Mouse (Mus musculus) kidney, embryonic 14.5 days (tissue): ENCODE data around the gene Epn1. TPM values are rescaled to one million over a fixed set of nuclear protein-coding genes. Genes with fewer than 3 reads are reported as not detected.

Source experiments
- ATAC-seq: fragments of 200-750 bp; cut with Nextera tagmentation; 2 replicates; pipeline ENCODE4 v1.8.0; 2017; ENCODE audit warnings: moderate number of reproducible peaks, mild to moderate bottlenecking, moderate TSS enrichment, moderate library complexity; ENCODE audit not compliant: low FRiP score, low TSS enrichment
- H3K27ac ChIP-seq: fragments of 300-500 bp; sonication (generic); 2 replicates; pipeline ENCODE4 v1.5.1; 2014; ENCODE audit warnings: low read depth, mild to moderate bottlenecking, low read length, moderate library complexity, mixed read lengths
- H3K27me3 ChIP-seq: fragments of 300-500 bp; sonication (generic); 2 replicates; pipeline ENCODE4 v1.6.1; 2014; ENCODE audit warnings: mild to moderate bottlenecking, low read length; ENCODE audit not compliant: control insufficient read depth, insufficient read depth
- H3K36me3 ChIP-seq: fragments of 300-500 bp; sonication (generic); 2 replicates; pipeline ENCODE4 v1.6.1; 2014; ENCODE audit warnings: low read length, mixed read lengths; ENCODE audit not compliant: control insufficient read depth, insufficient read depth
- H3K4me1 ChIP-seq: fragments of 300-500 bp; sonication (generic); 2 replicates; pipeline ENCODE4 v1.6.1; 2014; ENCODE audit warnings: low read length, mixed read lengths; ENCODE audit not compliant: control insufficient read depth, insufficient read depth
- H3K4me2 ChIP-seq: fragments of 300-500 bp; sonication (generic); replicated peaks from 2 replicates; pipeline ENCODE4 v1.6.1; 2014; ENCODE audit warnings: low read depth, mild to moderate bottlenecking, low read length
- H3K4me3 ChIP-seq: fragments of 300-500 bp; sonication (generic); 2 replicates; pipeline ENCODE4 v1.5.1; 2014; ENCODE audit warnings: mild to moderate bottlenecking, low read length
- H3K9ac ChIP-seq: fragments of 300-500 bp; sonication (generic); 2 replicates; pipeline ENCODE4 v1.6.1; 2014; ENCODE audit warnings: low read depth, mild to moderate bottlenecking, low read length, moderate library complexity
- H3K9me3 ChIP-seq: fragments of 300-500 bp; sonication (generic); 2 replicates; pipeline ENCODE4 v1.6.1; 2016; ENCODE audit warnings: low read length; ENCODE audit not compliant: control insufficient read depth
- WGBS: fragments of 180-500 bp; shearing (Covaris S2); extraction: QIAGEN DNeasy Blood & Tissue Kit; methylation state at CpG from one replicate; pipeline ENCODE4 v1.1.7; 2014; 5-methylcytosine and 5-hydroxymethylcytosine counted together
- polyA plus RNA-seq: library from polyadenylated mRNA; unstranded; fragments of >200 nt; fragmentation: Nextera tagmentation; extraction: Ambion mirVana; gene quantifications from 2 replicates; pipeline ENCODE4 v1.2.1, GENCODE M21; 2014

The Epn1 gene
- polyA plus RNA-seq: 53.2 and 63.8 TPM in 2 replicates

DNA sequence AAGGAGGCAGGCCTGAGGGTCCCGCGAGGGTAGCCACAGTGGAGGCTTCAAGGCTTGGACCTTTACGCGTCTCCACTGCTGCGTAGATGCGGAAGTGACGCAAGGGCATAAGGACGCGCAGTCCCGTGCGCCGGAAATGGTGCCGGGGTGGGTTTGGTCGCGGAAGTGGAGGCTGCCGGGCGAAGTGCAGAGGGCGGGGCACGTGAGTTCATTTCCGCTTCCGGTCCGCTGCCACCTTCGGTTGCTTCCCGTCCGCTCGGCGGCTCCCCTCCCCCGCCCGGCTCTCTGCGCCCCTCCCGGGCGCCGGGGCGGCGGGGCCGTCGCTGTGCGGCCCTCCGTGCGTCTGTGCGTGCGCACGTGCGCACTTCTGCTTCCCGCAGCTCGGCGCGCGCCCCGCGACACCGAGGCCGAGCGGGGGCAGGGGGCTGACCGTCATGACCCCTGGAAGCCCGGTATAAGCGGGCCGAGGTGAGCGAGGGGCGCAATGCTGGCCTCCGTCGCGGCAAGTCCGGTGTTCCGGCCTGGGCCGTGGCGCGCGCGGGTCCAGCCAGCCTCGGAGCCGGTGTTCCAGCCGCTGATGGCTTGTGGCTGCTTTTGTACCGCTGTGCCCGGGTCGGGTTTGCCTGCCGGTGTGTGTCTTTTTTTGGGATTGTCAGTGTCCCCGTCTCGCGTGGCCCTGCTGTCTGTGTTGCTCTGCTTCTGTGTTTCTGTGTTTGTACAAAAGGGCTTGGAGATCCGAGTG is at the start of gene Epn1:
TSS of gene Epn1 (plus strand) at position 226 of the 742 bp plus-strand sequence.
- Histone ChIP-seq H3K9me3 (no peaks in the 10 kb centered on the region), H3K9ac (peak within 1 kb of the TSS; percentile 97), H3K27me3 (no peaks in the 10 kb centered on the region), H3K4me2 (peak within 1 kb of the TSS; percentile 74), H3K36me3 (peaks cover 54% of the 10 kb centered on the region), H3K27ac (peak within 1 kb of the TSS; percentile 97), H3K4me3 (peak within 1 kb of the TSS; percentile 96), H3K4me1 (peaks cover 8% of the 10 kb centered on the region)
- under 1% methylated on average over 69 of the region's 81 CpGs for WGBS
- ATAC-seq: peak; percentile 96

DNA sequence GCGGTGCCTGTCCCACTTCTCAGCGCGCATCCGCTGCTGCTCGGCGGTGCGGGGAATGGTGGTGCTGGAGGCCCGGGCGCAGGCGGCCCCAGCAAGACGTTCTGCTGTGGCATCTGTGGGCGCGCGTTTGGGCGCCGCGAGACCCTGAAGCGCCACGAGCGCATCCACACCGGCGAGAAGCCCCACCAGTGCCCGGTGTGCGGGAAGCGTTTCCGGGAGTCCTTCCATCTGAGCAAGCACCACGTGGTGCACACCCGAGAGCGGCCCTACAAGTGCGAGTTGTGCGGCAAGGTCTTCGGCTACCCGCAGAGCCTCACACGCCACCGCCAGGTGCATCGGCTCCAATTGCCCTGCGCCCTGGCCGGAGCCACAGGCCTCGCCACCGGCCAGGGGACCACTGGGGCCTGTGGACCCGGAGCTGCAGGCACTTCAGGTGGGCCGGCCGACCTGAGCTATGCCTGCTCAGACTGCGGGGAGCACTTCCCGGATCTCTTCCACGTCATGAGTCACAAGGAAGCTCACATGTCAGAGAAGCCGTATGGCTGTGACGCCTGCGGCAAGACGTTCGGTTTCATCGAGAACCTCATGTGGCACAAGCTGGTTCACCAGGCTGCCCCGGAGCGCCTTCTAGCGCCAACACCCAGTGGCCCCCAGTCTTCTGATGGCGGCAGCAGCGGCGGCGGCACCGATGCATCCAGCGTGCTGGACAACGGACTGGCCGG is 49.3 kb upstream of the Epn1 start:
- no peaks in the 10 kb centered on the region for H3K4me1 ChIP-seq
- WGBS: 87% methylated on average over 63 of the region's 63 CpGs
- H3K27ac ChIP-seq: no peak overlapping the region
- ATAC-seq: no peak
- no peak overlapping the region for H3K9ac ChIP-seq
- peaks cover 90% of the 10 kb centered on the region for H3K36me3 ChIP-seq
- no peak overlapping the region; the same call in none of the 2 replicates for H3K4me3 ChIP-seq
- H3K4me2 ChIP-seq: no peak overlapping the region
- no peaks in the 10 kb centered on the region for H3K27me3 ChIP-seq
- H3K9me3 ChIP-seq: peaks cover 41% of the 10 kb centered on the region

DNA sequence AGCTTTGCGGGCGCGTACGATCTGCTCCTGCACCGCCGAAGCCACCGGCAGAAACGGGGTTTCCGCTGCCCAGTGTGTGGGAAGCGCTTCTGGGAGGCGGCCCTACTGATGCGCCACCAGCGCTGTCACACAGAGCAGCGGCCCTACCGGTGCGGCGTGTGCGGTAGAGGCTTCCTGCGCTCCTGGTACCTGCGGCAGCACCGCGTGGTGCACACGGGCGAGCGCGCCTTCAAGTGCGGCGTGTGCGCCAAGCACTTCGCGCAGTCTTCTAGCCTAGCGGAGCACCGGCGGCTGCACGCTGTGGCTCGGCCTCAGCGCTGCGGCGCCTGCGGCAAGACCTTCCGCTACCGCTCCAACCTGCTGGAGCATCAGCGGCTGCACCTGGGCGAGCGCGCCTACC is 48.5 kb upstream of the Epn1 start:
- 0 out of 2 replicates have a peak overlapping the region, but pooled peaks have one; percentile 9 for H3K4me3 ChIP-seq
- H3K27me3 ChIP-seq: no peaks in the 10 kb centered on the region
- no peaks in the 10 kb centered on the region for H3K4me1 ChIP-seq
- no peak for ATAC-seq
- H3K27ac ChIP-seq: no peak overlapping the region
- no peak overlapping the region for H3K9ac ChIP-seq
- H3K36me3 ChIP-seq: peaks cover 87% of the 10 kb centered on the region
- peaks cover 44% of the 10 kb centered on the region for H3K9me3 ChIP-seq
- H3K4me2 ChIP-seq: no peak overlapping the region
- 84% methylated on average over 46 of the region's 46 CpGs for WGBS

DNA sequence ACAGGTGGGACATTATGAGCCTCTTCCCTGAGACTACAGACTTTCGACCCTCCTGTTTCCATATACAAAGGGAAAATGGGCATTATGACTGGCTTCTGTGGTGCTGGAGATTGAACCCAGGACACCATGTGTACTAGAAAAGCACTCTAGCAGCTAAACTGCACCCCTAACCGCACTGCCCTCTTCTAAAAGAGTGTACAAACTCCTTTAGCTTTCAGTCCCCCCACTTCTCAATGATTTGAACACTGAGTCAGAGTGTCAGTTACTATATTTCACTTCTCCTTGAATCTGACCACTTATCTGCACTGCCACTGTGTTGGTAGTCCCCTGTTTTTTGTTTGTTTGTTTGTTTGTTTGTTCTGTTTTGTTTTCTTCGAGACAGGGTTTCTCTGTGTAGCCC is 46.2 kb upstream of the Epn1 start, which contains the start of gene 4632433K11Rik:
TSS of gene 4632433K11Rik (plus strand) at position 301 of the 400 bp plus-strand sequence.
- WGBS: 87% methylated on average over 3 of the region's 3 CpGs
- no peak for ATAC-seq
- Histone ChIP-seq H3K36me3 (peaks cover 71% of the 10 kb centered on the region), H3K27ac (no peak within 1 kb of the TSS), H3K4me3 (no peak within 1 kb of the TSS), H3K27me3 (no peaks in the 10 kb centered on the region), H3K9me3 (peaks cover 43% of the 10 kb centered on the region), H3K4me1 (no peaks in the 10 kb centered on the region), H3K4me2 (no peak within 1 kb of the TSS), H3K9ac (no peak within 1 kb of the TSS)

DNA sequence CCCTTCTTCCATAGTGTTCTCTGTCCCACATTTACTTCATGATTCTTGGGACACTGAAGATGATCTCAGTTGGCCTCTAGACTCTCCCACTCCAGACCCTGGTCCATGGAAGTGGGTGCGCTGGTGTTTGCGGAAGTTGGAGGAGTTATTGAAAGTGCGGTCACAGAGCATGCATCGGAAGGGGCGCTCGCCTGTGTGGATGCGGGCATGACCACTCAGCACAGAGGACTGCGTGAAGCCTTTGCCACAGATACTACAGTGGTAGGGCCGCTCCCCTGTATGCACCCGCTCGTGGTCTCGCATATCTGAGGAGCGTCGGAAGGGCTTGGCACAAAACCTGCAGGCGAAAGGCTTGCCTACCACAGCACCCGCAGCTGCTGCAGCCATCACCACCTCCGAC is 44.4 kb upstream of the Epn1 start:
- Histone ChIP-seq H3K9ac (no peak overlapping the region), H3K27me3 (no peaks in the 10 kb centered on the region), H3K9me3 (peaks cover 24% of the 10 kb centered on the region), H3K27ac (no peak overlapping the region), H3K4me2 (no peak overlapping the region), H3K4me1 (no peaks in the 10 kb centered on the region), H3K36me3 (peaks cover 53% of the 10 kb centered on the region), H3K4me3 (no peak overlapping the region)
- 96% methylated on average over 17 of the region's 17 CpGs for WGBS
- no peak for ATAC-seq

DNA sequence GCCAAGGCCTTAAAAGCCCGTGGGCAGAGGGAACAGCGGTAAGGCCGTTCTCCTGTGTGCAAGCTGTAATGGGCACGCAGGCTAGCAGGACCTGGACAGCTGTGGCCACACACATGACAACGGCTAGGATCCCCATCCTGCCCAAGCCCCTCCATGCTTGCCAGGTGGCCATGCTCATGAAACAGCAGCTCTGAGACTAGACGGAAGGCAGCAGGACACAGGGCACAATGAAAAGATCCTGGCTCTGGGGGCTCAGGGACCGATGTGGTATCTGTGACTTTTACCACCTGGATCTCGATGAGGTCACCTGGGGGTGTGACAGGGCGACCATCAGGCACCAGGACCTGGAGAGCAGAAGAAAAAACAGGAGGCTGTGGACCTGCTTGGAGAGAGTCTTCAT is 43.9 kb upstream of the Epn1 start:
- H3K9me3 ChIP-seq: peaks cover 19% of the 10 kb centered on the region
- no peaks in the 10 kb centered on the region for H3K27me3 ChIP-seq
- 93% methylated on average over 9 of the region's 9 CpGs for WGBS
- no peaks in the 10 kb centered on the region for H3K4me1 ChIP-seq
- no peak for ATAC-seq
- H3K27ac ChIP-seq: no peak overlapping the region
- no peak overlapping the region for H3K4me3 ChIP-seq
- no peak overlapping the region for H3K9ac ChIP-seq
- no peak overlapping the region for H3K4me2 ChIP-seq
- peaks cover 47% of the 10 kb centered on the region for H3K36me3 ChIP-seq

DNA sequence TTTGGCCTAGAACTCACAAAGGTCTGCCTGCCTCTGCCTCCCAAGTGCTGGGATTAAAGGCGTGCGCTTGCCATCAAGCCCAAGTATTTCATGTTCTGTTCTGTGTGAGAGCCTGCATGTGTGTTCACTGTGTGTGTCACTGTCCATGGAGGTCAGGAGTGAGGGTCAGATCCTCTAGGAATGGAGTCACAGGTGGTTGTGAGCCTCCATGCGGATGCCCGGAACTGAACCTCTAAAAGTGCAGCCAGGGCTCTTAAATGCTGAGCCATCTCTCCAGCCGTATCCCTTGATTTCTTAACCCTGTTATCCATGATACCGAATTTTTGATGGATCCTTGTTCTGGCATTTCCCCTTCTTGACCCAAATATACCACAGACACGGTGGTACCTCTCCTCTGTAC is 43.0 kb upstream of the Epn1 start:
- Histone ChIP-seq H3K36me3 (peaks cover 39% of the 10 kb centered on the region), H3K27me3 (no peaks in the 10 kb centered on the region), H3K4me3 (no peak overlapping the region), H3K4me1 (no peaks in the 10 kb centered on the region), H3K27ac (no peak overlapping the region), H3K9ac (no peak overlapping the region), H3K4me2 (no peak overlapping the region), H3K9me3 (peaks cover 10% of the 10 kb centered on the region)
- 92% methylated on average over 7 of the region's 7 CpGs for WGBS
- no peak for ATAC-seq

DNA sequence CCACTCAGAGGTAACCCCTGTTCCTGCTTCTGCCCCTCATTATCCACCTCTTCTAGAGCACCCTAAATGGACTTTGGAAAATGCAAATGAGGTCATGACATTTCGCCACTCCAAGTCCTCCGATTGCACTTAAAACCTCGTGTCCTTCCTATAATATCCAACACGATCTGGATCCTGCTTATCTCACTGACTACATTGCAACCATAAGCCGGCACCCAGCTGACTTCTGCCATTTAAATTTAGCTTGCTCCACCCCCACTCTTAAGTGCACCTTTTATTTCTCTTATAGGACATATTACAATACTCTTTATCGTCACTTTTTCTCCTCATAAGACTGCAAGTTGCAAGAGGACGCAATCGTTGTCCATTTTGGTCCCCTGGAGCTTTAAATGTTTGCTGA is 42.6 kb upstream of the Epn1 start:
- H3K9ac ChIP-seq: peak overlapping the region; percentile 85; the same call in 1 of the 2 replicates
- H3K27ac ChIP-seq: no peak overlapping the region
- WGBS: 89% methylated on average over 8 of the region's 8 CpGs

More for the DNA sequence above, 42.6 kb upstream of the Epn1 start:
- H3K9me3 ChIP-seq: peaks cover 6% of the 10 kb centered on the region; the same call in 1 of the 2 replicates
- H3K36me3 ChIP-seq: peaks cover 34% of the 10 kb centered on the region
- H3K4me2 ChIP-seq: peak overlapping the region; percentile 52
- no peaks in the 10 kb centered on the region for H3K27me3 ChIP-seq
- H3K4me1 ChIP-seq: no peaks in the 10 kb centered on the region
- ATAC-seq: no peak
- H3K4me3 ChIP-seq: peak overlapping the region; percentile 67; the same call in 1 of the 2 replicates
